Mouse (Mus musculus) gastrocnemius, adult 2 months (tissue): ENCODE measurements around the gene Zfp988. TPM values are rescaled to one million over a fixed set of nuclear protein-coding genes. Genes with fewer than 3 reads are reported as not detected.
"Not testable (repeated sequence)": the region's sequence is repeated elsewhere in the genome, so short reads cannot be mapped to it uniquely, and the experiment has no call there.

Experiments used
- DNase-seq: peaks from one replicate; pipeline ENCODE4 v3.0.0; 2022
- H3K27ac ChIP-seq: fragments of 200-600 bp; 2 replicates; pipeline ENCODE4 v1.8.1; 2022; ENCODE audit warnings: mild to moderate bottlenecking
- H3K4me3 ChIP-seq: fragments of 200-600 bp; 2 replicates; pipeline ENCODE4 v1.8.1; 2022; ENCODE audit warnings: mild to moderate bottlenecking, moderate library complexity
- intact Hi-C: fragments of 180-260 bp; cut with DNase I; formaldehyde crosslinking; loops from one replicate; pipeline ENCODE4 v1.15.1; 2025
- total RNA-seq, 2 experiments: library from RNA; stranded (reverse); gene quantifications; 2 replicates each; pipeline ENCODE4 v1.2.3; 2021

Gene Zfp988
- total RNA-seq, 2 experiments from 2014 or later: not detected

GRCm38 (mm10) chr4:147356042-147356441, 50.6 kb downstream of the Zfp988 start:
- H3K27ac ChIP-seq, DNase-seq, intact Hi-C loops, H3K4me3 ChIP-seq: not testable (repeated sequence)

GRCm38 (mm10) chr4:147357195-147357594, 51.7 kb downstream of the Zfp988 start:
- intact Hi-C loops, H3K4me3 ChIP-seq, DNase-seq, H3K27ac ChIP-seq: not testable (repeated sequence)

- DNase-seq, intact Hi-C loops, H3K4me3 ChIP-seq, H3K27ac ChIP-seq: not testable (repeated sequence)
These were observed 55.5 kb downstream of the Zfp988 start, which contains the start of gene Zfp978 for GRCm38 (mm10) chr4:147361003-147361402. Gene Zfp978, plus strand, starts transcription at chr4:147361303.

- intact Hi-C loops, H3K27ac ChIP-seq, H3K4me3 ChIP-seq, DNase-seq: not testable (repeated sequence)
These were observed 56.4 kb downstream of the Zfp988 start for GRCm38 (mm10) chr4:147361872-147362271.

- H3K27ac ChIP-seq, H3K4me3 ChIP-seq, intact Hi-C loops, DNase-seq: not testable (repeated sequence)
These were observed 64.1 kb downstream of the Zfp988 start for GRCm38 (mm10) chr4:147369564-147369963.

GRCm38 (mm10) chr4:147383199-147383598, 77.7 kb downstream of the Zfp988 start:
- intact Hi-C loops, DNase-seq, H3K4me3 ChIP-seq, H3K27ac ChIP-seq: not testable (repeated sequence)

Other genes with a start within 250 kb of the Zfp988 start
- 1 to 10 TPM; 1.0 to 1.4 TPM for gene Zfp991, start 173.6 kb upstream of the Zfp988 start, total RNA-seq
- gene Zfp978, start 55.6 kb downstream of the Zfp988 start, total RNA-seq: not detected
- 1 to 10 TPM; 2.7 to 5.6 TPM for gene Zfp982, start 186.7 kb downstream of the Zfp988 start, total RNA-seq
- gene Gm16503, start 234.5 kb downstream of the Zfp988 start, total RNA-seq: under 1 TPM; 0.13 to 0.14 TPM
- not detected for gene Zfp985, start 247.6 kb downstream of the Zfp988 start, total RNA-seq